Comparison of ENCODE assay signal across 8 mouse cellular contexts in the genomic region with DNA sequence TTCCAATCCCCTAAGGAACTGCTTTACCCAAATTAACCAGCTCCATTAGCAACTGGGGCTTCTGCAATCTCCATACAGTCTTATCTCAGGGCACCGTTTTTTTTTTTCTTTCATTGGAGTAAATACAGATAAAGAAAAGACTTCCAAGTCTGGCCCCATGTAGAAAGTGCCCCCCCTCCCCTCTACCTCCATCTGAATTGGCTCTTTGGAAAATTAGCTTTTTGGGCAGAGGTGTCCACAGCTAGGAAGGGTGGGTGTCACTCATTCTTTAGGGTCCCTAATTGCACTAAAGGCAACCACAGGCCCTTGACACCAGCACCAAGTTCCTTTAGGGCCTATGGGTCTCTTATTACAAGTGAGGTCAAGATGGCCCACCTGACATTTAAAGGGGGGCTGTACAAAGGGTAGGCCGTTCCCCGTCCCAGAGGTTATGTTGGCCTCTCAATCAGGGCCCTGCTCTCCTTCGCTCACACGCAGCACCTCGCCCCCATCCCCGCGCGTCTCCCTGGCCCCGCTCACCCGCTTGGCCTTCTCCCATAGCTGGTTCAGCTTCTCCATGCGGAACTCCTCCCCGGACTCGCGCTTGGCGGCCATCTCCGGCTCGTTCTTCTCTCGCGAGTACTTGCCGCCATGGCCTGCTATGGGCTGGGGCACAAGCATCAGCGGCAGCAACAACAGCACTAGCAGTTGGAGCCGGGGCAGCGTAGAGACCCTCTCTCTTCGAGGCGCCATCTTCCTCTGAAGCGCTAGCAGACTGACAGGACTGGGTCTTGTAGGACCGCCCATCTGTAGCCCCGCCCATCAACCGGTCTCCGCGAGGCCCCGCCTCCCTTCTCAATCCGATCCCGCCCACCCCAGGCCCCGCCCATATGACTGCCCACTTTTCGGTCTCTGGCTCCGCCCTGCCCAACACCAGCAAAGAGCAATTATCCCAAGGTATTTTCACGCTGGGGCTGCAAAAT. TPM values are rescaled to one million over a fixed set of nuclear protein-coding genes. Genes with fewer than 3 reads are reported as not detected.
DNase-seq lines count a peak whose midpoint lies in the region; ATAC-seq lines count a peak whose summit lies in the region.

Lrpap1 (minus strand) TSS at position 807 of the 962 bp plus-strand sequence.

- H3K9me3 ChIP-seq in hindbrain, embryonic 16.5 days (ENCODE audit: control insufficient read depth, low read length), result no peaks in the 10 kb centered on the region

- peaks cover 24% of the 10 kb centered on the region for H3K4me1 ChIP-seq in hindbrain, embryonic 16.5 days (ENCODE audit: control insufficient read depth, insufficient read depth, low read depth, low read length)

- WGBS in hindbrain, embryonic 16.5 days, result under 1% methylated on average over 39 of the region's 39 CpGs
- 0% methylated on average over 39 of the region's 39 CpGs for WGBS in macrophage (ENCODE audit: missing documents)

- H3K4me3 ChIP-seq in hindbrain, embryonic 16.5 days (ENCODE audit: low read length), result peak within 1 kb of the TSS; percentile 65
- H3K4me3 ChIP-seq in macrophage (ENCODE audit: inconsistent target), result peak within 1 kb of the TSS; percentile 74

- peak within 1 kb of the TSS; percentile 85 for H3K9ac ChIP-seq in hindbrain, embryonic 16.5 days (ENCODE audit: low read depth, low read length)

- peak within 1 kb of the TSS; percentile 81 for H3K27ac ChIP-seq in hindbrain, embryonic 16.5 days (ENCODE audit: low read depth, low read length)
- H3K27ac ChIP-seq in macrophage, result peak within 1 kb of the TSS; percentile 54

- DNase-seq in WW6 (ENCODE audit: low read depth, low spot score), result peak; percentile 77
- peak; percentile 77 to 91 for DNase-seq in cerebellum, postnatal 4 days (ENCODE audit: low spot score in 2 of 2)
- DNase-seq in gastrocnemius, adult 18-20 months (ENCODE audit: low spot score), result peak; percentile 88
- peak; percentile 87 to 89 for DNase-seq in left cerebral cortex, adult 18-20 months (ENCODE audit: low spot score in 2 of 2)
- DNase-seq in right cerebral cortex, adult 18-20 months, result peak; percentile 91
- DNase-seq in urinary bladder, postnatal 10 days (ENCODE audit: low spot score), result peak; percentile 54

- peak within 1 kb of the TSS; percentile 79 for H3K4me2 ChIP-seq in hindbrain, embryonic 16.5 days (ENCODE audit: low read length)

- peaks cover 39% of the 10 kb centered on the region for H3K79me2 ChIP-seq in macrophage (ENCODE audit: inconsistent target)

- peak; percentile 97 for ATAC-seq in hindbrain, embryonic 16.5 days

- H3K27me3 ChIP-seq in hindbrain, embryonic 16.5 days (replicated peaks; ENCODE audit: control insufficient read depth, insufficient read depth, low read length), result no peaks in the 10 kb centered on the region

- peaks cover 15% of the 10 kb centered on the region for H3K36me3 ChIP-seq in hindbrain, embryonic 16.5 days (ENCODE audit: control insufficient read depth, insufficient read depth, low read length)
- H3K36me3 ChIP-seq in macrophage (ENCODE audit: inconsistent target), result peaks cover 16% of the 10 kb centered on the region

RNA-seq across cellular contexts. Expression of gene Lrpap1, which starts in this region (rescaled TPM):
- 10 to 100 TPM; 27.2 to 27.9 TPM for total RNA-seq in gastrocnemius, adult 18-20 months (2021)
- polyA plus RNA-seq in hindbrain, embryonic 16.5 days (2015; fragmentation: Nextera tagmentation; extraction: Ambion mirVana), result 153 and 186 TPM in 2 replicates
- 100 to 1,000 TPM; 142 to 156 TPM for total RNA-seq in left cerebral cortex, adult 18-20 months (2021)
- 10 to 100 TPM; 27.3 to 97.7 (median 47.6) TPM for total RNA-seq in macrophage (2018; cell fraction: chromatin; rRNA removed)
- total RNA-seq in macrophage (2018; cell fraction: cytosol; rRNA removed), result 100 to 1,000 TPM in 2 of 26 experiments, 10 to 100 TPM in 24; 63.9 to 103 (median 83.4) TPM
- 100 to 1,000 TPM in 2 of 26 experiments, 10 to 100 TPM in 24; 30.3 to 130 (median 75.5) TPM for total RNA-seq in macrophage (2018; cell fraction: nucleus; rRNA removed)
- 112 to 144 TPM (median 118 TPM) in 3 replicates for polyA plus RNA-seq in macrophage (2018)

Comparison
In these comparisons a context has a peak if more than half of its experiments do, and no peak if none do; other contexts are left out.
1. Peak in every context shown above with its lines: DNase-seq, ATAC-seq, H3K4me3 ChIP-seq and H3K27ac ChIP-seq.
2. RNA of gene Lrpap1 (total RNA-seq): 142 to 156 TPM in left cerebral cortex, adult 18-20 months; 27.2 to 27.9 TPM in gastrocnemius, adult 18-20 months; every median in the first group is over 4 times any median in the second.